Mouse (Mus musculus): Measurements from ENCODE around the gene Tcf20. TPM values are rescaled to one million over a fixed set of nuclear protein-coding genes. Genes with fewer than 3 reads are reported as not detected.

Gene Tcf20
- polyA plus RNA-seq, 1 experiment from 2014 or later = 15.2 TPM

DNA sequence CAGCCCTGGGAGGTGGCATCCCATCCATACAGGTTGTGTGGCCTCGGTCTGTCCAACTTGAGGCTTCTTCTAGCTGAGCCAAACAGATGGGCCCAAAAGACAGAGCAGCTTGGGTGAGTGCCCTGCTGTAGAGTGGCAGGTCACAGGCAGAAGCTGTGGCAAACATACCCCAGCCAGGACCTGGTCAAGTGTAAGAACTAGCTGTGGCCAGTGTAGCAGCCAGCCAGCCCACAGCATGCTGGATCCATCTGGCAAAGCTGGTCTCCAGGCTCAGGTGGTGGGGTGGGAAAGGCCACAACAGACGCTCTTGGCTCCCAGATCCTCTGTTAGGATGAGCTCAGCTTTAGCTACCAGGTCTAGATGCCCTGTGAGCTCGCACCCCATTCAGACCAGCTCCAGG lies 31.4 kb downstream of the Tcf20 start:
- Histone ChIP-seq H3K4me1 (peaks cover 94% of the 10 kb centered on the region), H3K4me2 (no peak overlapping the region), H3K27ac (no peak overlapping the region), H3K27me3 (peaks cover 29% of the 10 kb centered on the region), H3K36me3 (peaks cover 11% of the 10 kb centered on the region; the same call in 1 of the 2 replicates), H3K9ac (0 out of 2 replicates have a peak overlapping the region, but pooled peaks have one; percentile 16), H3K4me3 (no peak overlapping the region), H3K9me3 (no peaks in the 10 kb centered on the region)
- WGBS = 88% methylated on average over 3 of the region's 3 CpGs
- no peak for ATAC-seq (ENCODE audit: insufficient number of reproducible peaks, insufficient read depth, low FRiP score, low TSS enrichment, low read depth)

DNA sequence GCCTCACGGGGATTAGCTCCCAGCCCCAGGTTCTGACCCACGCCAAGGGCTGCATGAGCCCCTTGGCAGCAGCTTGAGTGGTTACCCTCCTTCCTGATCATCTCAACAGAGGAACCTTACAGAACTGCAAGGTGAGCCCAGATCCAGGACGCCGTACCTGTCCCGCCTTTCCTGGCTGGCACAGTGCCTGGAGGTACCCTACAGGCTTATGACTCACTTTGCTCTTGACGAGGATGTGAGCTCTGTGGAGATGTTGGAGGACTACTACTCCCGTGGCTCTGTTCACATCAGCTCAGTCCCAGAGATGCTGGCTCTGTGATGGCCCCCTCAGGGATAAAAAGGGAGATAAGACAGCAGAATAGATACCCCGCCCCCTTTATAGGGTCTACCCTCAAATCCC lies 32.4 kb downstream of the Tcf20 start:
- 74% methylated on average over 8 of the region's 8 CpGs for WGBS
- Histone ChIP-seq H3K27ac (no peak overlapping the region), H3K27me3 (peaks cover 33% of the 10 kb centered on the region), H3K9ac (no peak overlapping the region), H3K4me1 (peaks cover 94% of the 10 kb centered on the region), H3K4me3 (no peak overlapping the region), H3K4me2 (no peak overlapping the region), H3K36me3 (peaks cover 11% of the 10 kb centered on the region; the same call in 1 of the 2 replicates), H3K9me3 (no peaks in the 10 kb centered on the region)
- ATAC-seq (ENCODE audit: insufficient number of reproducible peaks, insufficient read depth, low FRiP score, low TSS enrichment, low read depth) = no peak

DNA sequence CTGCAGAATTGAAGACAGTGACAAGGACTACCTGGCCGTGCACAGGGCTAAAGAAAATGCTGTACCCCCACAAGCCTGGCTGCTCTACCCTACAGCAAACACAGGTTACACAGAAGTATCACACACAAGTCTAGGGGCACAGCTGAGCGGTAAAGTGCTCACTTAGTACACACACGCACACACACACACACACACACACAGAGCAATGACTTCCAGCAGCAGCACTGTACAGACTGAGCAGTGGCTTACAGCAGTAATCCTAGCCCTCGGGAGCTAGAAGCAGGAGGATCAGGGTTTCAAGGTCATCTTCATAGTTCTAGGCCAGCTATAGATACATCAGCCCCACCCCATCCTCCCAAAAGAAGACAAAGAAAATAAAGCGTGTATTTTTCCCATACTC lies 33.6 kb downstream of the Tcf20 start:
- no peak overlapping the region for H3K9ac ChIP-seq
- peaks cover 27% of the 10 kb centered on the region for H3K27me3 ChIP-seq
- ATAC-seq (ENCODE audit: insufficient number of reproducible peaks, insufficient read depth, low FRiP score, low TSS enrichment, low read depth) = no peak
- H3K4me1 ChIP-seq = peaks cover 94% of the 10 kb centered on the region
- no peaks in the 10 kb centered on the region for H3K9me3 ChIP-seq
- no peak overlapping the region for H3K4me2 ChIP-seq
- peaks cover 11% of the 10 kb centered on the region for H3K36me3 ChIP-seq
- no peak overlapping the region for H3K27ac ChIP-seq
- 59% methylated on average over 5 of the region's 5 CpGs for WGBS
- no peak overlapping the region for H3K4me3 ChIP-seq

DNA sequence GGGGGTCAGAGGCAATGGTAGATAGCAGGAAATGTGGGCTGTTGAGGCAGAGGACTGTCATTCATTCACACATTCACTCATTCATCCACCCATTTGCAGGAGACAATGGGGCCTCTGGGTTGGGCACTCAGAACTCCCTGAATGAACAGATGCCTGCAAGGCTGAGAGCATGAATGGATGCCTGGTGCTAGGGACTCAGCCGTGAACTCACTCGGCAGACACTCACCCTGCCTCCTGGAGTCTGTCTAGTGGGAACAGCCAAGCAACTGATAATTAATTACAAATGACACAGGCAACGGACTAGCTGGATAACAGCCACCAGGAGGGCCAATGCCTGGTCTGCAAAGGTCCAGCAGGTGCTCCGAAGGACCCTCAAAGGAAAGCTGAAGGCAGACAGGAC lies 34.6 kb downstream of the Tcf20 start:
- Histone ChIP-seq H3K4me2 (0 out of 2 replicates have a peak overlapping the region, but pooled peaks have one; percentile 18), H3K9me3 (no peaks in the 10 kb centered on the region), H3K4me3 (no peak overlapping the region), H3K9ac (no peak overlapping the region; the same call in 1 of the 2 replicates), H3K27ac (no peak overlapping the region), H3K27me3 (peaks cover 27% of the 10 kb centered on the region), H3K4me1 (peaks cover 94% of the 10 kb centered on the region), H3K36me3 (peaks cover 11% of the 10 kb centered on the region)
- 29% methylated on average over 4 of the region's 4 CpGs for WGBS
- ATAC-seq (ENCODE audit: insufficient number of reproducible peaks, insufficient read depth, low FRiP score, low TSS enrichment, low read depth) = no peak

DNA sequence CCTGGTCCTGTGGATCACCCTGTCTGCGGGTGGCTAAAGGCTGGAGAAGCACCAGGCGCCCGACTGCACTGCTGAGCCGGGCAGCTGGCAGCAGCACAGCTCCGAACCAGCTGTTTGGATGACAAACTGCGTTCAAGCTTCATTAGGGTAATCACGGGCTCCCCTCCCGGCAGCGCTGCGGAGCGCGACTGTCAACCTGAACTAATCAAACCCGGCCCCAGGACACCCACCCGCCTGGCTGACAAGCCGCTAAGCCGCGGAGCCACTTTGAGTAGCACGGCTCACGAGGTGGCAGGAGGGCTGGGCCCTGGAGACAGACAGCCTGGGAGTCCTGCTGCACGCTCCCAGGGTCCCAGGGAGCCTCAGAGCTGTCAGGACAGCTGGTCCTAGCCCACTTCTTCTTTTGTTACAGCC lies 35.4 kb downstream of the Tcf20 start:
- H3K9ac ChIP-seq = no peak overlapping the region
- H3K4me1 ChIP-seq = peaks cover 94% of the 10 kb centered on the region
- peaks cover 27% of the 10 kb centered on the region for H3K27me3 ChIP-seq
- 5% methylated on average over 20 of the region's 20 CpGs for WGBS
- H3K36me3 ChIP-seq = peaks cover 11% of the 10 kb centered on the region
- H3K4me2 ChIP-seq = peak overlapping the region; percentile 18; the same call in 1 of the 2 replicates
- no peak for ATAC-seq (ENCODE audit: insufficient number of reproducible peaks, insufficient read depth, low FRiP score, low TSS enrichment, low read depth)
- no peak overlapping the region for H3K27ac ChIP-seq
- no peak overlapping the region for H3K4me3 ChIP-seq
- H3K9me3 ChIP-seq = no peaks in the 10 kb centered on the region

DNA sequence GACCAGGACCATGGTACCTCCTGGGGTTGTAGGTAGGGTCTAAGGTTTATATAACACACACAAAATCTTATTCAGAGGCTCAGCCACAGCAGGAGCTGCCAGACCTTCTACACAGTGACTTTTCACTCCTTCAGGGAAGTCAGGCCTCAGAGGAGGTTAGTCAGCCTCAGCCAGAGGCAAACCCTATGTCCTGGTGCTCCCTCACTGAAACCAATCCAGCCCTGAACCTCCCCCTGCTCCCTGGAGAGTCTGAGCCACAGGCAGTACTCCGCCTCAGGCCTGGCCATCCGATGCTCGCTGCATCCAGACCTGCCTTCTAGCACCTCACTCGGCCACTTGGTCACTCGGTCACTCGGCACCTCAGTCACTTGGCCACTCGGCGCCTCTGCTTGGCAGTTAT lies 37.4 kb downstream of the Tcf20 start:
- Histone ChIP-seq H3K27ac (no peak overlapping the region), H3K4me2 (no peak overlapping the region), H3K9ac (no peak overlapping the region), H3K4me3 (no peak overlapping the region), H3K4me1 (peaks cover 82% of the 10 kb centered on the region), H3K36me3 (peaks cover 18% of the 10 kb centered on the region), H3K27me3 (peaks cover 20% of the 10 kb centered on the region), H3K9me3 (no peaks in the 10 kb centered on the region)
- WGBS = 61% methylated on average over 8 of the region's 8 CpGs
- no peak for ATAC-seq (ENCODE audit: insufficient number of reproducible peaks, insufficient read depth, low FRiP score, low TSS enrichment, low read depth)

DNA sequence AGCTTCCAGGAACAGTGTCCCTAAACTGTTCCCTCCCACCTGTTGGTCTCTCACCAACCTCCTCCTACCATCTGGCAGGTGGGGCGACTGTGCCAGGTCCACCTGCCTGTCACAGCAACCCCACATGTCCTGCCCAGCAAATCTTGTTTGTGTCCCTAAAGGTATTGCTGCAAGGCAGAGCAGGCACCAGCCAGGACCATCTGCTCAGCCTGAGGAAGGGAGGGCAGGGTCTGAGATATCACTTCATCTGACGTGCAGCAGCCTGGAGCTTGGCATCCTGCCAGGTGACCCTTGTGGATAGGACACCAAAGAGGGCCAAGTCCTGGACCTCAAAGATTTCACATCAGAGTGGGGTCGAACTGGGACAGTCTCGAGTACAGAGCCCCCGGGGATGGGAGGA lies 40.2 kb downstream of the Tcf20 start:
- Histone ChIP-seq H3K4me2 (no peak overlapping the region), H3K9ac (0 out of 2 replicates have a peak overlapping the region, but pooled peaks have one; percentile 16), H3K27me3 (peaks cover 11% of the 10 kb centered on the region; the same call in 1 of the 2 replicates), H3K27ac (no peak overlapping the region), H3K4me3 (no peak overlapping the region), H3K4me1 (peaks cover 57% of the 10 kb centered on the region), H3K36me3 (peaks cover 10% of the 10 kb centered on the region; the same call in 1 of the 2 replicates), H3K9me3 (no peaks in the 10 kb centered on the region)
- 73% methylated on average over 5 of the region's 5 CpGs for WGBS
- no peak for ATAC-seq (ENCODE audit: insufficient number of reproducible peaks, insufficient read depth, low FRiP score, low TSS enrichment, low read depth)

DNA sequence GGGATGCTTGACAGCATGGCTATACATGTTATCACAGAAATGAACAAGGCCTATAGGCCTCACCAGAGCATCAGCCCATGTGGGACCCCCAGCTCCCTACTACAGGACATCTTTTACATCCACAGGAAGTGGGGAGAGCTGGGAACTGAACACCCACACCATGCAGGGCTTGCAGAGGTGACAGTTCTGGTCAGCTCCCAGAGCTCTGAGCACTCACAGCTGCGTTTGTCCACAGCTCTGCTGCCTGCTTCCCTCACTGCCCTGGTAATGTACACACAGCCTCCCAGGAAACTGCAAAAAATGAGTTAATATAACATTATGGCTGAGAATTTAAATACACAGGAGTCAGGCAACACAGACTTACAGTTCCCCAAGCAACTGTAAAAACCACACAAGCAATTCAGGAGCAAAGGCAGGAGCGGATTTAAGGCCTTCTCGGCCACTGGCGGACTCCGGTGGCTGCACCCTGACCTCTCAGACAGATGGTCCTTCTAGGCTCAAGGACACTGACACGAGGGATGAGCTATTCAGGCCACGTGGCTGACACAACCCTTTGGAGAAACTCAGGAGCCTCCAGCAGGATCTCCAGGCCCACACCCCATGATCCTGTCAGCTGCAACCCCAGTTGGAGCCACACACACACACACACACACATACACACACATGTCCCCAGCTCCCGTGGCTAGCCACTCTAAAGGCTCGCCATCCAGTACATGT lies 43.0 kb downstream of the Tcf20 start:
- H3K4me2 ChIP-seq = no peak overlapping the region
- no peak for ATAC-seq (ENCODE audit: insufficient number of reproducible peaks, insufficient read depth, low FRiP score, low TSS enrichment, low read depth)
- H3K27ac ChIP-seq = no peak overlapping the region
- no peak overlapping the region for H3K4me3 ChIP-seq
- no peaks in the 10 kb centered on the region for H3K27me3 ChIP-seq
- 76% methylated on average over 9 of the region's 9 CpGs for WGBS
- H3K9me3 ChIP-seq = no peaks in the 10 kb centered on the region
- H3K36me3 ChIP-seq = peaks cover 12% of the 10 kb centered on the region; the same call in 1 of the 2 replicates
- peaks cover 57% of the 10 kb centered on the region for H3K4me1 ChIP-seq
- H3K9ac ChIP-seq = no peak overlapping the region

DNA sequence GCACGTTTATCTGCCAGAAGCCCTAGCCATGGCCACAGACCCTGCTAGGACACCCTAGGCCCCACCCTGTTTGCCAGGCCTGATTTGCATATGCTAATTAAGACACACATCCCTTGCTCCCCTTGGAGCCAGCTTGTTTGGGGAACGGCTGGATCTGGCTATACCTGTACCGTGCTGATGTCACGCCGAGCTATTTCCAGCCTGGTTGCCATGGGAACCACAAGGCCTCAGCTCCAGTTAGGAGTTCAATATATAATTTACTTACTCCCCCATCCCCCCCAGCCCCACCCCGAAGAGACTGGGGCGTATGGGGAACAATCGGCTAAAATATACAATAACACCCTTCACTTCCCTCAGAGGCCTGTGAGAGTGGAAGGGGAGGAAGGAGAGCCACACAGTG lies 45.9 kb downstream of the Tcf20 start:
- no peak for ATAC-seq (ENCODE audit: insufficient number of reproducible peaks, insufficient read depth, low FRiP score, low TSS enrichment, low read depth)
- Histone ChIP-seq H3K9me3 (no peaks in the 10 kb centered on the region), H3K4me2 (peak overlapping the region; percentile 14; the same call in 1 of the 2 replicates), H3K36me3 (peaks cover 16% of the 10 kb centered on the region; the same call in 1 of the 2 replicates), H3K4me1 (peaks cover 59% of the 10 kb centered on the region), H3K27ac (peak overlapping the region; percentile 28; the same call in 1 of the 2 replicates), H3K9ac (no peak overlapping the region), H3K4me3 (no peak overlapping the region), H3K27me3 (no peaks in the 10 kb centered on the region)
- WGBS = 49% methylated on average over 8 of the region's 8 CpGs

DNA sequence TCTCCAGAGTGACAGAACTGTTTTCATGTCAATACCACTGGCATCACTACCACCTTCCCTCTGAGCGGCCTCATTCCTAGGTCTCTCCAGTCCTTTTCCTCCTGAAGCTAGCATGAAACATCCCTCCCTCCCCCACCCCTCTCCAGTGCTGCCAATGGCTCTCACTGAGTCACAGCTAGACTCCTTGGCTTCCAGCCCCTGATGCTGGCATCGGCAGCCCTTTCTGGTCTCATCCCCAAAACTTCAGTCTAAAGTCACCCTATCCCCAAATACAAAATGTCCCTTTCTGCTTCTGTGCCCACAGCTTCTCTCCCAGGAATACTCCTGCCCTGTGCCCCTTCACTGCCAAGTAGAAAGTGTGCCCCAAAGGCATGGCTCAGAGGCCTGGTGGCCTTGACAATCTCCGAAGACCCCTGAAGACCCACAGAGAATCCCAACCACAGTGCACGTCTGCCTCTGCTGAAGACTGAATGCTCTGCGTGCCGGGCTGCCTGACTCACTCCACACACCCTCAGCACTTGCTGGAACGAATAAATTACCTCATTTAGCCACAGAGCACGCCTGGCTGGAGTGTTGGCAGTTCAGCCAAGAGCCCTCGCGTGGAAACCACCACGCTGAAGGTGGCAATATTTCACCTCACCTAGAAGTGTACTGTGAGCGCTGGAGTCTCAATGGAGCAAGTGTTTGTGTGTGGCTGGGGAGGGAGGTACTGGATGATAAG lies 47.0 kb downstream of the Tcf20 start:
- H3K4me3 ChIP-seq = no peak overlapping the region
- H3K27ac ChIP-seq = peak overlapping the region; percentile 16; the same call in 1 of the 2 replicates
- H3K4me2 ChIP-seq = peak overlapping the region; percentile 5; the same call in 1 of the 2 replicates
- H3K4me1 ChIP-seq = peaks cover 70% of the 10 kb centered on the region
- 64% methylated on average over 12 of the region's 12 CpGs for WGBS
- peaks cover 9% of the 10 kb centered on the region; the same call in 1 of the 2 replicates for H3K36me3 ChIP-seq
- H3K9me3 ChIP-seq = no peaks in the 10 kb centered on the region
- ATAC-seq (ENCODE audit: insufficient number of reproducible peaks, insufficient read depth, low FRiP score, low TSS enrichment, low read depth) = no peak
- no peak overlapping the region for H3K9ac ChIP-seq
- no peaks in the 10 kb centered on the region for H3K27me3 ChIP-seq

DNA sequence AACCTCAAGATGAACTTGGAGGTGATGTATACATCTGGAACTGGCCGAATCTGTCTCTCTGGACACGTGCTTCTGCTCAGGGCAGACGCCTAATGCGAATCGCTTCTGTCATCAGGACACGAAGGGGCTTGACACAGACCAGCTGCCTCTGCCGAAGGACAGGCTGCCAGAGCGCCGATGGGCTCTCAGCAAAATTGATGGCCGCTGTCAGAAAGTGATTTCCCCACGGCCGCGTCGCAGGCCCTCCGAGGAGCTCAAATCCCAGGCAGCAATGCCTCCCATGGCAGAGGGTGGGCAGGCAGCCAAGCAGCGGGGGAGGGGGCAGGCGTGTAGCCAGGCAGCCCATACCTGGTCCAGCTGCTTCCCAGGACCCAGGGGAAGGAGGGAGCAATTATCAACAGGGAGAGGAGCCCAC lies 49.5 kb downstream of the Tcf20 start:
- Histone ChIP-seq H3K27me3 (no peaks in the 10 kb centered on the region), H3K36me3 (peaks cover 5% of the 10 kb centered on the region; the same call in 1 of the 2 replicates), H3K4me2 (peak overlapping the region; percentile 50), H3K9me3 (no peaks in the 10 kb centered on the region), H3K9ac (peak overlapping the region; percentile 40), H3K4me3 (no peak overlapping the region), H3K4me1 (peaks cover 94% of the 10 kb centered on the region), H3K27ac (peak overlapping the region; percentile 87)
- ATAC-seq (ENCODE audit: insufficient number of reproducible peaks, insufficient read depth, low FRiP score, low TSS enrichment, low read depth) = no peak
- 6% methylated on average over 17 of the region's 17 CpGs for WGBS

Data from embryonic facial prominence, embryonic 13.5 days (tissue).